Mouse (Mus musculus): Measurements from ENCODE around the gene Retnlb. TPM values are rescaled to one million over a fixed set of nuclear protein-coding genes. Genes with fewer than 3 reads are reported as not detected.
"Not testable (repeated sequence)": the region's sequence is repeated elsewhere in the genome, so short reads cannot be mapped to it uniquely, and the experiment has no call there.

Gene Retnlb
- polyA plus RNA-seq, 1 experiment from 2014 or later, result not detected

- H3K4me3 ChIP-seq (ENCODE audit: low read depth, low read length), result not testable (repeated sequence)
- 56% methylated on average over 1 of the region's 1 CpGs for WGBS (ENCODE audit: insufficient replicate concordance)
These were observed 17.0 kb downstream of the Retnlb start for GRCm38 (mm10) chr16:48833626-48834025.

DNA sequence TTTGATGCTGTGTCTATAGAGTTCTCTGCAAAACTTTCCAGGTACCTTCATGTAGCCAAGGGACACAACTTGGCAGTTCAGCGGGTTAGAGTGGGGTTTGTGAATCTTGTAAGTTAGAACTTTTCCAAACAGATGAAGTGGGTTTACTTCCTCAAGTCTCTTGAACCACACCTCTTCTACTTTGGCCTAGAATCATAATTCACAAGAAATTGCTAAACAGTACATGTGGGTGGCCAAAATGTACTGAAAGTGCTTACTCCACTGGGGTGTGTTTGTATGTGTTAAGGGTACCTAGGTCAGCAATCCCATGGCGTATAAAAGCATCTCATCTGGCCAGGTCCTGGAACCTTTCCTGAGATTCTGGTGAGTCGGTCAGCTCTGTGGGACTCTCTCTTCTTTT is 25.6 kb downstream of the Retnlb start, which contains the start of gene Retnla:
Gene Retnla (plus strand): TSS at position 286 of the 400 bp plus-strand sequence.
- no peak for ATAC-seq (replicated peaks; ENCODE audit: insufficient number of reproducible peaks, low FRiP score, low TSS enrichment)
- no peaks in the 10 kb centered on the region for H3K27me3 ChIP-seq (ENCODE audit: control insufficient read depth, insufficient read depth, low read length)
- no peak within 1 kb of the TSS for H3K27ac ChIP-seq (ENCODE audit: low read depth, low read length)
- H3K36me3 ChIP-seq (ENCODE audit: control insufficient read depth, insufficient read depth, low read length), result no peaks in the 10 kb centered on the region
- no peak within 1 kb of the TSS for H3K9ac ChIP-seq (ENCODE audit: low read depth, low read length)
- H3K4me2 ChIP-seq, result no peak within 1 kb of the TSS
- H3K4me1 ChIP-seq (ENCODE audit: control insufficient read depth, insufficient read depth, low read length), result no peaks in the 10 kb centered on the region
- WGBS (ENCODE audit: insufficient replicate concordance), result 79% methylated on average over 3 of the region's 3 CpGs
- no peaks in the 10 kb centered on the region for H3K9me3 ChIP-seq (replicated peaks; ENCODE audit: control insufficient read depth, low read length)
- no peak within 1 kb of the TSS for H3K4me3 ChIP-seq (ENCODE audit: low read depth, low read length)

More at GRCm38 (mm10) chr16:48833626-48834025, 17.0 kb downstream of the Retnlb start:
- ATAC-seq (replicated peaks; ENCODE audit: insufficient number of reproducible peaks, low FRiP score, low TSS enrichment); H3K27me3 ChIP-seq (ENCODE audit: control insufficient read depth, insufficient read depth, low read length); H3K27ac ChIP-seq (ENCODE audit: low read depth, low read length); H3K9me3 ChIP-seq (replicated peaks; ENCODE audit: control insufficient read depth, low read length); H3K9ac ChIP-seq (ENCODE audit: low read depth, low read length); H3K4me2 ChIP-seq; H3K4me1 ChIP-seq (ENCODE audit: control insufficient read depth, insufficient read depth, low read length); H3K36me3 ChIP-seq (ENCODE audit: control insufficient read depth, insufficient read depth, low read length): not testable (repeated sequence)

GRCm38 (mm10) chr16:48843671-48844386 is 27.2 kb downstream of the Retnlb start:
- WGBS (ENCODE audit: insufficient replicate concordance), result 85% methylated on average over 4 of the region's 4 CpGs

GRCm38 (mm10) chr16:48865004-48865403 is 48.3 kb downstream of the Retnlb start:
- WGBS (ENCODE audit: insufficient replicate concordance), result 74% methylated on average over 1 of the region's 1 CpGs
- H3K27ac ChIP-seq (ENCODE audit: low read depth, low read length); H3K4me1 ChIP-seq (ENCODE audit: control insufficient read depth, insufficient read depth, low read length); H3K9me3 ChIP-seq (replicated peaks; ENCODE audit: control insufficient read depth, low read length); H3K9ac ChIP-seq (ENCODE audit: low read depth, low read length); ATAC-seq (replicated peaks; ENCODE audit: insufficient number of reproducible peaks, low FRiP score, low TSS enrichment); H3K4me2 ChIP-seq; H3K36me3 ChIP-seq (ENCODE audit: control insufficient read depth, insufficient read depth, low read length); H3K4me3 ChIP-seq (ENCODE audit: low read depth, low read length); H3K27me3 ChIP-seq (ENCODE audit: control insufficient read depth, insufficient read depth, low read length): not testable (repeated sequence)

More at GRCm38 (mm10) chr16:48843671-48844386, 27.2 kb downstream of the Retnlb start:
- Histone ChIP-seq H3K27ac (ENCODE audit: low read depth, low read length) (no peak overlapping the region), H3K9ac (ENCODE audit: low read depth, low read length) (no peak overlapping the region), H3K36me3 (ENCODE audit: control insufficient read depth, insufficient read depth, low read length) (no peaks in the 10 kb centered on the region), H3K4me2 (no peak overlapping the region), H3K4me1 (ENCODE audit: control insufficient read depth, insufficient read depth, low read length) (no peaks in the 10 kb centered on the region), H3K9me3 (replicated peaks; ENCODE audit: control insufficient read depth, low read length) (no peaks in the 10 kb centered on the region), H3K27me3 (ENCODE audit: control insufficient read depth, insufficient read depth, low read length) (no peaks in the 10 kb centered on the region), H3K4me3 (ENCODE audit: low read depth, low read length) (no peak overlapping the region)
- no peak for ATAC-seq (replicated peaks; ENCODE audit: insufficient number of reproducible peaks, low FRiP score, low TSS enrichment)

- Histone ChIP-seq H3K4me3 (ENCODE audit: low read depth, low read length) (no peak overlapping the region), H3K4me2 (no peak overlapping the region), H3K27ac (ENCODE audit: low read depth, low read length) (no peak overlapping the region), H3K36me3 (ENCODE audit: control insufficient read depth, insufficient read depth, low read length) (no peaks in the 10 kb centered on the region), H3K27me3 (ENCODE audit: control insufficient read depth, insufficient read depth, low read length) (no peaks in the 10 kb centered on the region), H3K4me1 (ENCODE audit: control insufficient read depth, insufficient read depth, low read length) (no peaks in the 10 kb centered on the region), H3K9ac (ENCODE audit: low read depth, low read length) (no peak overlapping the region), H3K9me3 (replicated peaks; ENCODE audit: control insufficient read depth, low read length) (no peaks in the 10 kb centered on the region)
- WGBS (ENCODE audit: insufficient replicate concordance), result 70% methylated on average over 2 of the region's 2 CpGs
- ATAC-seq (replicated peaks; ENCODE audit: insufficient number of reproducible peaks, low FRiP score, low TSS enrichment), result no peak
These were observed 51.0 kb downstream of the Retnlb start for GRCm38 (mm10) chr16:48867690-48868089.

Other genes with a start within 250 kb of the Retnlb start
- 0.04 TPM in 1 of 2 replicates, not detected in the other for gene Trat1, start 44.8 kb upstream of the Retnlb start, polyA plus RNA-seq (2014; fragmentation: Nextera tagmentation; extraction: Ambion mirVana)
- not detected in 2 replicates for gene Retnla, start 25.7 kb downstream of the Retnlb start, polyA plus RNA-seq (2014; fragmentation: Nextera tagmentation; extraction: Ambion mirVana)
- gene Retnlg, start 55.8 kb downstream of the Retnlb start, polyA plus RNA-seq (2014; fragmentation: Nextera tagmentation; extraction: Ambion mirVana), result not detected in 2 replicates
- 26.3 and 27.8 TPM in 2 replicates for gene Dzip3, start 177.3 kb downstream of the Retnlb start, polyA plus RNA-seq (2014; fragmentation: Nextera tagmentation; extraction: Ambion mirVana)
- 30.0 and 32.3 TPM in 2 replicates for gene Cip2a, start 177.3 kb downstream of the Retnlb start, polyA plus RNA-seq (2014; fragmentation: Nextera tagmentation; extraction: Ambion mirVana)
- not detected in 2 replicates for gene Myh15, start 240.6 kb downstream of the Retnlb start, polyA plus RNA-seq (2014; fragmentation: Nextera tagmentation; extraction: Ambion mirVana)